Mouse (Mus musculus) embryonic facial prominence, embryonic 10.5 days (tissue): ENCODE measurements at regions not wholly inside any gene's neighbourhood (a gene's known extent, or its start where the extent isn't known, plus 50 kb on each side); places are given as distances from the start of the nearest gene placed in this dataset.

Experiments used
- DNase-seq: peaks from one replicate; pipeline ENCODE4 v3.0.0-alpha.2; 2017; ENCODE audit warnings: low spot score
- H3K27ac ChIP-seq: fragments of 300-500 bp; sonication (generic); replicated peaks from 2 replicates; pipeline ENCODE4 v1.5.1; 2016; ENCODE audit warnings: mild to moderate bottlenecking
- H3K27me3 ChIP-seq: fragments of 300-500 bp; sonication (generic); replicated peaks from 2 replicates; pipeline ENCODE4 v1.6.1; 2016; ENCODE audit warnings: low read depth, mild to moderate bottlenecking; ENCODE audit not compliant: poor library complexity, severe bottlenecking
- H3K36me3 ChIP-seq: fragments of 300-500 bp; sonication (generic); replicated peaks from 2 replicates; pipeline ENCODE4 v1.6.1; 2016; ENCODE audit warnings: mild to moderate bottlenecking, moderate library complexity
- H3K4me1 ChIP-seq: fragments of 300-500 bp; sonication (generic); 2 replicates; pipeline ENCODE4 v1.6.1; 2016
- H3K4me3 ChIP-seq: fragments of 300-500 bp; sonication (generic); 2 replicates; pipeline ENCODE4 v1.5.1; 2016; ENCODE audit warnings: mild to moderate bottlenecking, moderate library complexity
- H3K9me3 ChIP-seq: fragments of 300-500 bp; sonication (generic); 2 replicates; pipeline ENCODE4 v1.6.1; 2016; ENCODE audit warnings: mild to moderate bottlenecking
- WGBS: fragments of 180-500 bp; shearing (Covaris S2); methylation state at CpG from one replicate; pipeline ENCODE4 v1.1.7; 2016; 5-methylcytosine and 5-hydroxymethylcytosine counted together

DNA sequence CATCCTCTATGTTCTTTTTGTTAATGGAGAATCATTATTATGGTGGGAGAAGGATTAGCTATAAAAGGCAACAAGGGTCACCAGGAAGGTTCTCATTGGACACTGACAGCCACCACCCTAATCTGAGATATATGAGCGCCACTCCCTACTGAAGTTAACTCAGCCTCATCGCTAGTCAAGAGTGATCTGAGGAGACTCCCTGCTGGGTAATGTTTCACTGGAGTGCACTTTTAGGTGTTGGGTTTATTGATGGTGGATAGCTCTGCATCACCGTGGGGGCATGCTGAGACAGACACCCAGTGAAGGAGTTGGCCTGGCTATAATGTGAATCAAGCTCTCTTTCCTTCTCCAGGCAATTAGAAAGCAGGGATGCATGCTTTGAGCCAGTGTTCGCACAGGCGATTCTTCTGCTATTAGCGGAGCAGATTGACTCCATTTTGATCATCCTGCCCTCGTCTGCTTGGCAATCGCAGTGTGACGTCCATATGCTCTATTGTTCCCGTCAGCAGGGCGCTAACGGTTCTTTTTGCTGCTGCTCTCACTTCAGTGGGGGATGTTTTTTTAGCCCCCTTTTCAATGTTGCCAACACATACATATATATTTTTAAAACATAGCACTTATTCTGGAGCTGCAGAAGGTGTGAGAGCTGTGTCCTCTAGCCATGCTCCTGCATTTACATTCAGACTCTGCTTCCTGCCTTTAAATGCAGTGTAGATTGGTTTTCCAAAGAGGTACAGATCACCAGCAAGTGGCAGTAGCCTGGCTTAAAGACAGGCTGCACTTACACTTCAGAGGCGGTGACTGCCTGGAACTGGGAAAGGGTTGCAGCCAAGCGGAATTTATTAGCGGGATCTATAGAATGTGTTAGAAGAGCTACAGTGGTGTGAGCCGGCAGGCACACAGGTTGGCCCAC lies 263.9 kb upstream of the Dph6 start:
- Histone ChIP-seq H3K4me3 (no peak overlapping the region), H3K27me3 (no peaks in the 10 kb centered on the region), H3K36me3 (no peaks in the 10 kb centered on the region), H3K4me1 (peaks cover 6% of the 10 kb centered on the region), H3K27ac (no peak overlapping the region), H3K9me3 (no peaks in the 10 kb centered on the region)
- DNase-seq = no peak
- 86% methylated on average over 16 of the region's 16 CpGs for WGBS

DNA sequence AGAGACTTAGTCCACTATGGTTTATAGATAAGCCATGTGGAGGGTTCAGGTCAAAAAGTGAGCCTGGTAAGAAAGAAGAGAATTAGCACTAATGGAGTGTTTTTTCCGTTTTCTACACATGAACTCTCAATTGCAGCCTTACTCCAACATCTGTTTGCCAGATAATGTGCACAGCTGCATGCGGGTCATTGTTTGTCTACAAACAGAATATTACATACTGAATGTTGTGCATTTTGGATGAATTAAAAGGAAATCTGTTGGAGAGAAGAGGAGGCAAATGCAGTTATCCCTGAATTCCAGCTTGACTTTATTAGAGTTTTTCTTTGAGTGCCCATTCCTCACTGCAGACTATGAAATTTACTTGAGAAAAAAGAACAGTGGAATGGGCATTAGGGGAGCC lies 269.1 kb upstream of the Dph6 start:
- no peak for DNase-seq
- WGBS = 73% methylated on average over 2 of the region's 2 CpGs
- Histone ChIP-seq H3K36me3 (no peaks in the 10 kb centered on the region), H3K4me3 (no peak overlapping the region), H3K4me1 (peaks cover 5% of the 10 kb centered on the region), H3K27ac (no peak overlapping the region), H3K27me3 (no peaks in the 10 kb centered on the region), H3K9me3 (no peaks in the 10 kb centered on the region)

DNA sequence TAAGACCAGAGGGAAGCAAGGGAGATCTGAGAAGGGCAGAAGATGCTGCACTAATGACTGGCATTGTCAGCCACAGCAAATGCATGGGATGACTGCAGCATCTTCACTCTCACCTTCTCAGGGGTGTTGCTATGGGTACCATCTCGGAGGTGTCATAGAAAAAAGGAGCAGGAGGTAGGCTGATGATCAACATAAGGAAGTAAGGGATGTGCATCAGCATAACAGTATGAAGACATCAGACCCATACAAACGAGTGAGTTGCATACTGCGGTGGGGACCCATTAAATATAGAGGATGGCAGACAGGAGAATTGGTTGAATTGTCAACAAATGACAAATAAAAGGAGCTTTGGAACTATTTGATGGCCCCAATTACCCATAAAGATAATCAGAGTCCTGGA lies 280.7 kb upstream of the Dph6 start:
- DNase-seq = no peak
- no peaks in the 10 kb centered on the region for H3K9me3 ChIP-seq
- no peak overlapping the region for H3K27ac ChIP-seq
- 79% methylated on average over 3 of the region's 3 CpGs for WGBS
- H3K27me3 ChIP-seq = no peaks in the 10 kb centered on the region
- H3K4me1 ChIP-seq = peaks cover 4% of the 10 kb centered on the region; the same call in 1 of the 2 replicates
- H3K36me3 ChIP-seq = no peaks in the 10 kb centered on the region
- no peak overlapping the region for H3K4me3 ChIP-seq

DNA sequence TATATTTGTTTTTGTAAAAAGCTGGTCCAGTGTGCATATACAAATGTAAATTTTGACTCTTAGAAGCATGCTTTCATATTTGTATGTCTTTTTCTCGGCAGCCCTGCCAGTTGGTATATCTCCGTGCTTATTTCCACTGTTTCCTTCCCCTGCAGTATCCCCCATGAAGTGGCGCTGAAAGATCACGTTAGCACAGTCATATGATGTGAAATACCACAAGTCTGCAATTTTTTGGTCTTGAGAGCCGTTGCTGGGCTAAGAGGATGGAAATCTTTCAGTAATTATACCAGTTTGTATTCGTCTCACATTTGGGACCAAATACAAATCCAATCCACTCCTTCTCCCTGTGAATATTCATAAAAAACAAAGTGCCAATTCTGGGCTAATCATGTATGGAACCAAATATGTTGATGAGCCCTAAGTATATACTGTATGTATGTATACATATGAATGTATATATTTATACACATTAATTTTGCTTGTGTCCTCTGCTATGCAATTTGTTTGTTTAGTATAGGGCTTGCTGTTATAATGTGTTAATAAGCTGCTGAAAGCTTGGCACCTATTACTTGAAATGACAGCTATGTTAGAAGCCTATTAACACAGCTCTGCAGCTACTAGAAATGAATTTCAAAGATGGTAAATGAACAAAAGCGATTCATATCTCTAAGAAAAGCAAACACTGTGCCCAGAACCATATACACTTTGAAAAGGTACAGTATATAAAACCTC lies 283.8 kb upstream of the Dph6 start:
- WGBS = 77% methylated on average over 7 of the region's 7 CpGs
- DNase-seq = no peak
- H3K4me1 ChIP-seq = peaks cover 4% of the 10 kb centered on the region; the same call in 1 of the 2 replicates
- H3K27me3 ChIP-seq = no peaks in the 10 kb centered on the region
- H3K4me3 ChIP-seq = no peak overlapping the region
- H3K9me3 ChIP-seq = no peaks in the 10 kb centered on the region
- no peak overlapping the region for H3K27ac ChIP-seq
- no peaks in the 10 kb centered on the region for H3K36me3 ChIP-seq

DNA sequence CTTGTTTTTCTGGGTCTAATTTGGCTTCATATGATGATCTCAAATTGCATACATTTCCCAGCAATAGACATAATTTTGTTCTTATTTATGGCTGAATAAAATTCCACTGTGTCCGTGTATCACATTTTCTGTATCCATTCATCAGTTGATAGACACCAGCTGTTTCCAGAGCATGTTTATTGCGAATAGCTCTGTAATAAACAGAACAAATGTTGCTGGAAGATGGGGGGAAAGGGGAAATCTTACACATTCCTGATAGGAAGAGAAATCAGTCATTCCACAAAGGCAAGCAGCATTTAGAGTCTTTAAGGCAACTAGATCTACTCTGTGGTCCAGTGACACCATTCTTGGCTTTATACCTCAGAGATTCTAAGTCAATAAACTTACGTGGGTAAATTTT lies 311.3 kb upstream of the Dph6 start:
- Histone ChIP-seq H3K9me3 (no peaks in the 10 kb centered on the region), H3K4me1 (no peaks in the 10 kb centered on the region), H3K27me3 (no peaks in the 10 kb centered on the region), H3K4me3 (no peak overlapping the region), H3K27ac (no peak overlapping the region), H3K36me3 (no peaks in the 10 kb centered on the region)
- DNase-seq = no peak
- 91% methylated on average over 3 of the region's 3 CpGs for WGBS

DNA sequence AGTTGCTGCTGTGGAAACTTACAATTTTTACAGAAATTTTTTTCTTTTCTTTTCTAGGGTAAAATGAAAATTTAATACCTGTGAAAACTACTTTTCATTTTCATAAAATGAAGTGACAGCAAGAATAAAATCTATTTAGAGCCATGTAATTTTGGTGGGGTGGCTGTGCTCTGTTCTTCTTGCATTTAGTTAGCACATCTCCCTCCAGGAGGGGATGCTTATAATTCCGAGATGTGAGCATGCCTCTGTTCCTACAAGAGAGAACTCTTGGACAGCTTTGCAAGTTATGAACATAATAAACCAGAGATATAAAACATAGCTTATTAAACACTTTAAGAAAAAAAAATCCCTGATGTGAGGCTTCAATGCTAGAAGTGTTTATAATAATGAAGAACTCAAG lies 313.9 kb upstream of the Dph6 start:
- no peak overlapping the region for H3K27ac ChIP-seq
- no peak overlapping the region for H3K4me3 ChIP-seq
- H3K36me3 ChIP-seq = no peaks in the 10 kb centered on the region
- no peaks in the 10 kb centered on the region for H3K9me3 ChIP-seq
- no peaks in the 10 kb centered on the region for H3K27me3 ChIP-seq
- WGBS = 72% methylated on average over 1 of the region's 1 CpGs
- DNase-seq = no peak
- peaks cover 4% of the 10 kb centered on the region; the same call in 1 of the 2 replicates for H3K4me1 ChIP-seq

DNA sequence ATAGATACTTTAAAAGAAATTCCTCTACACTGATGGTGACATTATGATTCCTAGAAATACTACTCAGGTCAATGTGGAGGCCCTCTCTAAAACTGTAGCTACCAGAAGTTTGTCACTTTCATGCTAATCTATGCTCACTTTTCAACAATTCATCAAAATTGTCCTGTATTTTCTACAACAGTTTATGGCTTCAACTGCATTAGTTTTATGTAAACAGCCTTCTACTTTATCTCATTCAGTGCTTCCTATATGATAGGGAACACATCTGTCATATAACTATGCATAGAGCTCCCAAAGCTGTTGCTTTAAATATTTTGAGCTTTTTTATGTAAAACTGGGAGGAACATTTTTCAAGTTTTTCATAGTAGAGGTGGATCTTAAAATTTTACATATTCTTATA lies 338.7 kb upstream of the Dph6 start:
- Histone ChIP-seq H3K9me3 (no peaks in the 10 kb centered on the region), H3K27ac (no peak overlapping the region), H3K4me1 (peaks cover 3% of the 10 kb centered on the region; the same call in 1 of the 2 replicates), H3K27me3 (no peaks in the 10 kb centered on the region), H3K4me3 (no peak overlapping the region), H3K36me3 (no peaks in the 10 kb centered on the region)
- DNase-seq = no peak

DNA sequence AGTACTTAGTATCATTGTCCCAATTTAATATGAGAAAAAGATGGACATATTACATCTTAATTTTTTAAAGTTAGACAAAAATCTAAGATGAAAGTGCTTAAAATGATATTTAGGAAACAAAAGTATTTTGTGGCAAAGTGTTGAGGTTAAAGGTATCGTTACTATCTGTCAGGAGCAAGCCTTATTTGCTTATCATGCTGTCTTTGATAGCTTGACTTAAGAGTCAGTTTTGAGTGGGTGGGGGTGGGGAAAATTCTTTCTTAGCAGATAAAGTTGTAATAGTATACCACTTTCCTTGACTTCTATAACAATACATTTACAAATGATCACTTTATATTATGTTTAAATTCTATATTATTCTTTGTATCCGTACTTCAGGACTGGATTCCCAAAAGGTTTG lies 339.1 kb upstream of the Dph6 start:
- H3K4me1 ChIP-seq = peaks cover 3% of the 10 kb centered on the region; the same call in 1 of the 2 replicates
- no peaks in the 10 kb centered on the region for H3K27me3 ChIP-seq
- no peak for DNase-seq
- H3K9me3 ChIP-seq = no peaks in the 10 kb centered on the region
- 90% methylated on average over 2 of the region's 2 CpGs for WGBS
- no peak overlapping the region for H3K4me3 ChIP-seq
- H3K27ac ChIP-seq = no peak overlapping the region
- no peaks in the 10 kb centered on the region for H3K36me3 ChIP-seq

DNA sequence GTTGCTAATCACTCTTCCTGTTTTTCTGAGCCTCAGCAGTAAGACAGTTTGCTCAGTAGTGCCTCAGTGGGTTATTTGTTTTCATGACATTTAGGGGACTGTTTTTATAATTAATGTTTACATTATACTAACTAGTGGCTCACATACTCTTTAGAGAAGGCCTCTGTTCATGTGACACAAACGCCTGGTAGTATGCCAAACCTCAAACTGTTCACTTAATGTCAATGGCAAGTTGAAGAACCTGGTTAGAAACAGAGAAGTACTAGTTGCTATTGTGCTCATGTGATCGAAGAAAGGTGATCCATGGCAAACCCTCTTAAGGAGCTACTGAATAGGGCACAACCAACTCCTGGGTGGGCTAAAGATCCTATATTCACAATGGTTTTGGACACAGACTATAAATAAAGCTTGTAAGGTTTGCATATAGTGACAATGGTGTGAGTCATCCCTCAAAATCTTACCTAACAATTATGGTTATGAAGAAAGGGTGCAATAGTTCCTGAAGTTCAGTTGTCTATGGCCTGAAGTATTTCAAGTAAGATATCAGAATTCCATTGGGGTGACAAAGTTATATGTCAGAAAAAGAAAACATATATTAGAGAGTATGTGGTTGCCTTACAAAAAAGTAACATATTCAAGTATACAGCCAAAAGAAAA lies 340.1 kb upstream of the Dph6 start:
- DNase-seq = no peak
- Histone ChIP-seq H3K9me3 (no peaks in the 10 kb centered on the region), H3K27ac (no peak overlapping the region), H3K36me3 (no peaks in the 10 kb centered on the region), H3K4me3 (no peak overlapping the region), H3K27me3 (no peaks in the 10 kb centered on the region), H3K4me1 (peaks cover 3% of the 10 kb centered on the region; the same call in 1 of the 2 replicates)
- WGBS = 82% methylated on average over 2 of the region's 2 CpGs

DNA sequence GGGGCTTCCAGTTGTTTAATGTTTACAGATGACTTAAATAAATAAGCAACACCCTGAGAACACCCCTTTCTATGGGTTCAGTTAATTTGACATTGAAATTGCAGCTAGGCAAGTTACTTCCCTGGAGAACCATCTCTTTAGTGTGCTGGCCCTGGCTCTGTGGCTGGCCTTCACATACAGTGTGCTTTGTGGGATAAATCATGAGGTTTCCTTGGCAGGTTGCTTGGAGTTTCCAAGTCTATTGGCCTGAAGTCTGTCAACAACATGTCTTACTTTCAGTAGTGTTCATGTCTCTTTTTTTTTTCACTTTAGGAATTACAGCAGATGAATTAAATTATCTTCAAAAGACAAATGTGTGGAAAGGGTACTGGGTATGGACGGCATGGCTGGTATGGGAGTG lies 359.2 kb upstream of the Dph6 start:
- no peak for DNase-seq
- WGBS = 88% methylated on average over 1 of the region's 1 CpGs
- Histone ChIP-seq H3K4me1 (no peaks in the 10 kb centered on the region), H3K9me3 (no peaks in the 10 kb centered on the region), H3K4me3 (no peak overlapping the region), H3K27ac (no peak overlapping the region), H3K36me3 (no peaks in the 10 kb centered on the region), H3K27me3 (no peaks in the 10 kb centered on the region)

DNA sequence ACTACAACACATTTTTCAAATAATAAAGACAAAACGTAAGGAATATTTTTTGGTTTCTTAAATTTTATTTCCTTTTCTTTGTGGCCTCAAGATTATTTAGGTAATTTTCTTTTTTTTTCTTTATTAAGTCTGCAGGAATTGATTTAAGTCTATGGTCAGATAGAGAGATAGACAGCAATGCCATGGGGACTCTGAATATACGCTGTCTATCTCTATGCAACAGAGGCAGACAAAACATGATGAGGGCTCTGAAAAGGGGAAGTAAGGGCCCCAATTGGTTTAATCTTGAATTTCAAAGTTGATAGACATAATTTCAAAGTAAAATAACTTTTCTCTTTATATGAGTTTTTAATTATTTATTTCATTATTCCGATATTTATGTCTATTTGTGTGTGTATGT lies 372.0 kb upstream of the Dph6 start:
- 94% methylated on average over 3 of the region's 3 CpGs for WGBS
- H3K27ac ChIP-seq = no peak overlapping the region
- no peaks in the 10 kb centered on the region for H3K9me3 ChIP-seq
- H3K36me3 ChIP-seq = no peaks in the 10 kb centered on the region
- DNase-seq = no peak
- H3K27me3 ChIP-seq = no peaks in the 10 kb centered on the region
- no peak overlapping the region for H3K4me3 ChIP-seq
- peaks cover 7% of the 10 kb centered on the region; the same call in 1 of the 2 replicates for H3K4me1 ChIP-seq

DNA sequence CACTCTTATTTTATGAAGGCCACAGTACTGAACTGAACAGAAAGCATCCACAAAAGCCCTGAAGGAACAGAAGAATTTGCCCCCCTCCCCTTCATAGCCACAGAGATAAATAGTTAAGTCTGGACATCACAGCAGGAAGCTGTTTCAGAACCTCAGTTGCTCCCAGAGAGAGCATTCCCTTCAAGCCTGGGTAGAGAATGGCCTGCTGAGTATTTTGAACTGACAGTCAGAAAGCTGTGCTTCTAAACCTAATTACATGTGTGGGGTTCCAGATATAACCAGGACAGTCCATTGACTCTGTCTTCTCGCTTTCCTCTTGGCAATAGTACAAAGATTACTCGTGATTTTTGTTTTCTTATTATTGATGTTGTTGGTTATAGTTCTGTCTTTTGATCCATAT lies 376.4 kb upstream of the Dph6 start:
- DNase-seq = no peak
- Histone ChIP-seq H3K36me3 (no peaks in the 10 kb centered on the region), H3K4me1 (peaks cover 7% of the 10 kb centered on the region; the same call in 1 of the 2 replicates), H3K27ac (no peak overlapping the region), H3K27me3 (no peaks in the 10 kb centered on the region), H3K4me3 (no peak overlapping the region), H3K9me3 (no peaks in the 10 kb centered on the region)
- 67% methylated on average over 2 of the region's 2 CpGs for WGBS
